Mouse (Mus musculus) stomach, embryonic 15.5 days (tissue): ENCODE measurements around the gene Ppp1r9b. TPM values are rescaled to one million over a fixed set of nuclear protein-coding genes. Genes with fewer than 3 reads are reported as not detected.
"Not testable (repeated sequence)": the region's sequence is repeated elsewhere in the genome, so short reads cannot be mapped to it uniquely, and the experiment has no call there.

Source experiments
- ATAC-seq: fragments of 200-750 bp; cut with Nextera tagmentation; 2 replicates; pipeline ENCODE4 v1.8.0; 2017; ENCODE audit warnings: low read depth, moderate number of reproducible peaks, moderate TSS enrichment; ENCODE audit not compliant: insufficient read depth, low FRiP score
- H3K27ac ChIP-seq: fragments of 300-500 bp; sonication (generic); 2 replicates; pipeline ENCODE4 v1.5.1; 2015; ENCODE audit warnings: mild to moderate bottlenecking, inconsistent platforms
- H3K27me3 ChIP-seq: fragments of 300-500 bp; sonication (generic); replicated peaks from 2 replicates; pipeline ENCODE4 v1.6.1; 2015; ENCODE audit warnings: inconsistent platforms
- H3K36me3 ChIP-seq: fragments of 300-500 bp; sonication (generic); 2 replicates; pipeline ENCODE4 v1.6.1; 2015; ENCODE audit warnings: inconsistent platforms
- H3K4me1 ChIP-seq: fragments of 300-500 bp; sonication (generic); 2 replicates; pipeline ENCODE4 v1.6.1; 2015; ENCODE audit warnings: inconsistent platforms
- H3K4me2 ChIP-seq: fragments of 300-500 bp; sonication (generic); 2 replicates; pipeline ENCODE4 v1.6.1; 2015; ENCODE audit warnings: mild to moderate bottlenecking, inconsistent platforms
- H3K4me3 ChIP-seq: fragments of 300-500 bp; sonication (generic); replicated peaks from 2 replicates; pipeline ENCODE4 v1.5.1; 2015; ENCODE audit warnings: inconsistent platforms
- H3K9ac ChIP-seq: fragments of 300-500 bp; sonication (generic); 2 replicates; pipeline ENCODE4 v1.6.1; 2015; ENCODE audit warnings: inconsistent platforms
- H3K9me3 ChIP-seq: fragments of 300-500 bp; sonication (generic); 2 replicates; pipeline ENCODE4 v1.6.1; 2016; ENCODE audit warnings: inconsistent platforms
- WGBS: fragments of 180-500 bp; shearing (Covaris S2); methylation state at CpG from one replicate; pipeline ENCODE4 v1.1.7; 2015; 5-methylcytosine and 5-hydroxymethylcytosine counted together
- polyA plus RNA-seq: library from polyadenylated mRNA; unstranded; fragments of >200 nt; fragmentation: Nextera tagmentation; extraction: Ambion mirVana; gene quantifications from 2 replicates; pipeline ENCODE4 v1.2.1, GENCODE M21; 2015

The Ppp1r9b gene
- polyA plus RNA-seq, 1 experiment from 2014 or later = 10.3 TPM

- ATAC-seq, H3K9me3 ChIP-seq, H3K27ac ChIP-seq, H3K27me3 ChIP-seq, H3K36me3 ChIP-seq: not testable (repeated sequence)
- peaks cover 37% of the 10 kb centered on the region for H3K4me1 ChIP-seq
- H3K9ac ChIP-seq = peak overlapping the region; percentile 29; the same call in 1 of the 2 replicates
- 12% methylated on average over 4 of the region's 4 CpGs for WGBS
- peak overlapping the region; percentile 71 for H3K4me3 ChIP-seq
- H3K4me2 ChIP-seq = peak overlapping the region; percentile 83
Observed at GRCm38 (mm10) chr11:95010841-95011403, 20.1 kb downstream of the Ppp1r9b start.

GRCm38 (mm10) chr11:95011416-95011815 lies 20.6 kb downstream of the Ppp1r9b start:
- no peaks in the 10 kb centered on the region for H3K36me3 ChIP-seq
- no peaks in the 10 kb centered on the region for H3K27me3 ChIP-seq
- H3K4me2 ChIP-seq = peak overlapping the region; percentile 83
- H3K4me1 ChIP-seq = peaks cover 40% of the 10 kb centered on the region
- H3K9me3 ChIP-seq = no peaks in the 10 kb centered on the region
- H3K4me3 ChIP-seq = peak overlapping the region; percentile 71
- peak overlapping the region; percentile 9; the same call in 1 of the 2 replicates for H3K27ac ChIP-seq
- 23% methylated on average over 1 of the region's 1 CpGs for WGBS
- no peak for ATAC-seq
- H3K9ac ChIP-seq = no peak overlapping the region

GRCm38 (mm10) chr11:95012075-95012474 lies 21.2 kb downstream of the Ppp1r9b start:
- Histone ChIP-seq H3K9ac (no peak overlapping the region), H3K27ac (peak overlapping the region; percentile 9; the same call in 1 of the 2 replicates), H3K4me3 (peak overlapping the region; percentile 71; the same call in 1 of the 2 replicates), H3K4me2 (peak overlapping the region; percentile 83), H3K9me3 (no peaks in the 10 kb centered on the region), H3K27me3 (no peaks in the 10 kb centered on the region), H3K4me1 (peaks cover 36% of the 10 kb centered on the region), H3K36me3 (no peaks in the 10 kb centered on the region)
- ATAC-seq = peak; percentile 88
- 39% methylated on average over 3 of the region's 3 CpGs for WGBS

- 29% methylated on average over 3 of the region's 3 CpGs for WGBS
- no peaks in the 10 kb centered on the region for H3K36me3 ChIP-seq
- no peak overlapping the region for H3K27ac ChIP-seq
- no peaks in the 10 kb centered on the region for H3K27me3 ChIP-seq
- H3K9me3 ChIP-seq = no peaks in the 10 kb centered on the region
- H3K4me1 ChIP-seq = peaks cover 31% of the 10 kb centered on the region
- ATAC-seq = no peak
- no peak overlapping the region for H3K9ac ChIP-seq
- H3K4me3 ChIP-seq = peak overlapping the region; percentile 71; the same call in 1 of the 2 replicates
- 0 out of 2 replicates have a peak overlapping the region, but pooled peaks have one; percentile 83 for H3K4me2 ChIP-seq
Observed at GRCm38 (mm10) chr11:95012487-95012886, 21.7 kb downstream of the Ppp1r9b start.

GRCm38 (mm10) chr11:95015484-95015883 lies 24.6 kb downstream of the Ppp1r9b start:
- Histone ChIP-seq H3K4me3 (no peak overlapping the region), H3K4me2 (no peak overlapping the region), H3K27ac (no peak overlapping the region), H3K4me1 (peaks cover 20% of the 10 kb centered on the region; the same call in 1 of the 2 replicates), H3K27me3 (no peaks in the 10 kb centered on the region), H3K36me3 (0 out of 2 replicates have a peak, but pooled peaks cover 2% of the 10 kb centered on the region), H3K9me3 (no peaks in the 10 kb centered on the region), H3K9ac (no peak overlapping the region)
- no peak for ATAC-seq
- 67% methylated on average over 3 of the region's 3 CpGs for WGBS

- H3K9ac ChIP-seq = no peak overlapping the region
- no peak overlapping the region for H3K4me3 ChIP-seq
Observed at GRCm38 (mm10) chr11:95022237-95022992, 31.6 kb downstream of the Ppp1r9b start.

GRCm38 (mm10) chr11:95023481-95023880 lies 32.6 kb downstream of the Ppp1r9b start:
- H3K4me3 ChIP-seq = no peak overlapping the region
- H3K4me2 ChIP-seq = no peak overlapping the region
- no peaks in the 10 kb centered on the region for H3K9me3 ChIP-seq
- H3K36me3 ChIP-seq = peaks cover 30% of the 10 kb centered on the region
- H3K27me3 ChIP-seq = no peaks in the 10 kb centered on the region
- WGBS = 92% methylated on average over 9 of the region's 9 CpGs
- no peak for ATAC-seq
- H3K4me1 ChIP-seq = peaks cover 3% of the 10 kb centered on the region; the same call in 1 of the 2 replicates
- no peak overlapping the region for H3K27ac ChIP-seq
- H3K9ac ChIP-seq = no peak overlapping the region

More at GRCm38 (mm10) chr11:95022237-95022992, 31.6 kb downstream of the Ppp1r9b start:
- Histone ChIP-seq H3K27ac (no peak overlapping the region), H3K36me3 (peaks cover 30% of the 10 kb centered on the region), H3K4me2 (no peak overlapping the region), H3K4me1 (peaks cover 3% of the 10 kb centered on the region; the same call in 1 of the 2 replicates), H3K9me3 (no peaks in the 10 kb centered on the region), H3K27me3 (no peaks in the 10 kb centered on the region)
- 79% methylated on average over 10 of the region's 10 CpGs for WGBS
- no peak for ATAC-seq

- Histone ChIP-seq H3K27ac (no peak overlapping the region), H3K27me3 (no peaks in the 10 kb centered on the region), H3K36me3 (peaks cover 30% of the 10 kb centered on the region), H3K9ac (no peak overlapping the region), H3K4me2 (no peak overlapping the region), H3K9me3 (no peaks in the 10 kb centered on the region), H3K4me3 (no peak overlapping the region), H3K4me1 (peaks cover 3% of the 10 kb centered on the region; the same call in 1 of the 2 replicates)
- ATAC-seq = no peak
- WGBS = 67% methylated on average over 29 of the region's 29 CpGs
Observed at GRCm38 (mm10) chr11:95024439-95025184, 33.8 kb downstream of the Ppp1r9b start.

GRCm38 (mm10) chr11:95025227-95026012 lies 34.6 kb downstream of the Ppp1r9b start:
- no peaks in the 10 kb centered on the region for H3K9me3 ChIP-seq
- no peaks in the 10 kb centered on the region for H3K27me3 ChIP-seq
- no peak overlapping the region for H3K27ac ChIP-seq
- no peak overlapping the region for H3K4me2 ChIP-seq
- peaks cover 3% of the 10 kb centered on the region; the same call in 1 of the 2 replicates for H3K4me1 ChIP-seq
- ATAC-seq = no peak
- 72% methylated on average over 11 of the region's 11 CpGs for WGBS
- no peak overlapping the region for H3K4me3 ChIP-seq
- H3K9ac ChIP-seq = no peak overlapping the region
- H3K36me3 ChIP-seq = peaks cover 28% of the 10 kb centered on the region

- Histone ChIP-seq H3K27ac (peak overlapping the region; percentile 35; the same call in 1 of the 2 replicates), H3K27me3 (no peaks in the 10 kb centered on the region), H3K4me3 (no peak overlapping the region), H3K36me3 (peaks cover 25% of the 10 kb centered on the region), H3K9ac (no peak overlapping the region), H3K4me1 (peaks cover 3% of the 10 kb centered on the region; the same call in 1 of the 2 replicates), H3K9me3 (no peaks in the 10 kb centered on the region), H3K4me2 (no peak overlapping the region)
- WGBS = 56% methylated on average over 6 of the region's 6 CpGs
- ATAC-seq = peak; percentile 70
Observed at GRCm38 (mm10) chr11:95026090-95026542, 35.3 kb downstream of the Ppp1r9b start.

GRCm38 (mm10) chr11:95026849-95027248 lies 36.0 kb downstream of the Ppp1r9b start:
- Histone ChIP-seq H3K4me3 (no peak overlapping the region), H3K27ac (no peak overlapping the region), H3K36me3 (peaks cover 24% of the 10 kb centered on the region), H3K27me3 (no peaks in the 10 kb centered on the region), H3K9me3 (no peaks in the 10 kb centered on the region), H3K9ac (no peak overlapping the region), H3K4me2 (no peak overlapping the region), H3K4me1 (peaks cover 3% of the 10 kb centered on the region; the same call in 1 of the 2 replicates)
- no peak for ATAC-seq
- WGBS = 83% methylated on average over 6 of the region's 6 CpGs
